Mouse (Mus musculus) lung, postnatal 0 days (tissue): ENCODE measurements around the gene Bag1.

Source experiments
- CTCF ChIP-seq: IDR thresholded peaks from 2 replicates; pipeline ENCODE4 v1.5.1; 2016; ENCODE audit warnings: antibody characterized with exemption, mild to moderate bottlenecking
- EP300 ChIP-seq: IDR thresholded peaks from 2 replicates; pipeline ENCODE4 v1.6.1; 2016; ENCODE audit warnings: antibody characterized with exemption, mild to moderate bottlenecking, control low read depth

DNA sequence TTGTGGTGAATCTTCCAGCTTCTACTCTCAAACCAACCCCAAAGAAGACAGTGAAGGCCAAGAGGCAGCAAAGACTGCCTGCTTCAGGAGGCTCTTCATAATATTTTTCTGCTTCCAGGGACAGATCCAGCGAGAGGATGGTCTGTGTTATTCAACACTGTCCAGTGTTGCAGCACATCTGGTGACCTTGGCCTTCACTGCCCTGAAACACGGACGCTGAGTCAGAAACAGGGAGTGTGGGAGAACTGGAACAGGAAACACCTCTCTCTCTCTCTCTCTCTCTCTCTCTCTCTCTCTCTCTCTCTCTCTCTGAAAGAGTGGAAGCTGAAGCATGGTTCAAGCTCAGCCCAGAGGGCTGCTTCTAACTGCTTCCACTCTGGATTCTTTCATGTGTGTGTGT lies 58.8 kb downstream of the Bag1 start:
- no peak for TF ChIP-seq CTCF
- TF ChIP-seq EP300 = peak; percentile 69
